Mouse (Mus musculus) heart, embryonic 14.5 days (tissue): ENCODE data around the gene Tex21. TPM values are rescaled to one million over a fixed set of nuclear protein-coding genes. Genes with fewer than 3 reads are reported as not detected.
"Not testable (repeated sequence)": the region's sequence is repeated elsewhere in the genome, so short reads cannot be mapped to it uniquely, and the experiment has no call there.

Experiments
- ATAC-seq: fragments of 200-750 bp; cut with Nextera tagmentation; 2 replicates; pipeline ENCODE4 v1.8.0; 2017; ENCODE audit warnings: low read depth, moderate TSS enrichment; ENCODE audit not compliant: insufficient number of reproducible peaks, insufficient read depth, low FRiP score
- H3K27ac ChIP-seq, 2 experiments: fragments of 200-500 bp in 1 of 2; fragments of 300-500 bp in 1 of 2; sonication (generic) in 1 of 2; replicated peaks in 1 of 2; 2 replicates each; pipeline ENCODE4 v1.5.1; 2012 to 2014; ENCODE audit warnings: low read depth in 2 of 2, low read length in 2 of 2, control low read depth in 1 of 2, mild to moderate bottlenecking in 1 of 2, mixed read lengths in 1 of 2; ENCODE audit not compliant: control insufficient read depth in 1 of 2, insufficient read depth in 1 of 2
- H3K27me3 ChIP-seq: fragments of 300-500 bp; sonication (generic); 2 replicates; pipeline ENCODE4 v1.6.1; 2014; ENCODE audit warnings: mild to moderate bottlenecking, low read length, control low read depth; ENCODE audit not compliant: control insufficient read depth, insufficient read depth
- H3K36me3 ChIP-seq: fragments of 300-500 bp; sonication (generic); 2 replicates; pipeline ENCODE4 v1.6.1; 2014; ENCODE audit warnings: mild to moderate bottlenecking, control low read depth, low read length, mixed read lengths; ENCODE audit not compliant: control insufficient read depth, insufficient read depth
- H3K4me1 ChIP-seq, 2 experiments: fragments of 200-500 bp in 1 of 2; fragments of 300-500 bp in 1 of 2; sonication (generic) in 1 of 2; 2 replicates each; pipeline ENCODE4 v1.6.1; 2012 to 2014; ENCODE audit warnings: low read length in 2 of 2, control low read depth in 1 of 2, mixed read lengths in 1 of 2; ENCODE audit not compliant: control insufficient read depth in 2 of 2, insufficient read depth in 2 of 2
- H3K4me2 ChIP-seq: fragments of 300-500 bp; sonication (generic); 2 replicates; pipeline ENCODE4 v1.6.1; 2014; ENCODE audit warnings: mild to moderate bottlenecking, low read length
- H3K4me3 ChIP-seq, 2 experiments: fragments of 200-500 bp in 1 of 2; fragments of 300-500 bp in 1 of 2; sonication (generic) in 1 of 2; 2 replicates each; pipeline ENCODE4 v1.5.1; 2012 to 2014; ENCODE audit warnings: low read length in 2 of 2, mild to moderate bottlenecking in 2 of 2, control low read depth in 1 of 2, low read depth in 1 of 2, moderate library complexity in 1 of 2; ENCODE audit not compliant: control insufficient read depth in 1 of 2, insufficient read depth in 1 of 2
- H3K9ac ChIP-seq: fragments of 300-500 bp; sonication (generic); 2 replicates; pipeline ENCODE4 v1.6.1; 2014; ENCODE audit warnings: mild to moderate bottlenecking, low read length
- H3K9me3 ChIP-seq: fragments of 300-500 bp; sonication (generic); 2 replicates; pipeline ENCODE4 v1.6.1; 2016; ENCODE audit warnings: low read length, control low read depth; ENCODE audit not compliant: control insufficient read depth
- WGBS: fragments of 180-500 bp; shearing (Covaris S2); extraction: QIAGEN DNeasy Blood & Tissue Kit; methylation state at CpG from one replicate; pipeline ENCODE4 v1.1.7; 2014; 5-methylcytosine and 5-hydroxymethylcytosine counted together
- polyA plus RNA-seq: library from polyadenylated mRNA; unstranded; fragments of >200 nt; fragmentation: Nextera tagmentation; extraction: Ambion mirVana; gene quantifications from 2 replicates; pipeline ENCODE4 v1.2.1, GENCODE M21; 2014

Tex21 gene
- polyA plus RNA-seq, 1 experiment from 2014 or later = 0.22 TPM

- Histone ChIP-seq H3K4me3 (no peak overlapping the region), H3K36me3 (no peaks in the 10 kb centered on the region), H3K4me2 (no peak overlapping the region), H3K27ac (no peak overlapping the region), H3K9ac (no peak overlapping the region), H3K27me3 (no peaks in the 10 kb centered on the region), H3K4me1 (no peaks in the 10 kb centered on the region), H3K9me3 (no peaks in the 10 kb centered on the region)
- no peak for ATAC-seq
- 34% methylated on average over 5 of the region's 5 CpGs for whole genome bisulfite sequencing
These were observed 80.9 kb downstream of the Tex21 start for GRCm38 (mm10) chr12:76165641-76166040.

DNA sequence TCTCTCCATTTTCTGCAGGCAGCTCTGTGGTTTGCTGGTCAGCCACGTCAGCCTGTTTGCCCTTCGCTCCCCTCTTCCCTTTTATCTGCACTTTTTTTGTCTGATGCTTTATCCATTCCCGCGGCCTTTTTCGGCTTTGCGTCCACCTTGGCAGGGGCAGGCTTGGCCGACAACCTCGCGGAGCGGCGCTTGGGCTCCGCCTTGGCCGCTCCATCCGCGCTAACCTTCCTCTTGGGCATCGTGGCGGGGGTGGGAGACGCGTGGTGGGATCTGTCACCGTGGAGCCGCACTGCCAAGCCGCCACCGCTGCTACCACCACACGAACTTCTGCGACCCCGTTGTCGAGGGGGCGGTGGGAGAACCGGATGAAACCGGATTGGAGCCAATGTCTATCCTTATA, 94.2 kb downstream of the Tex21 start:
- 8% methylated on average over 30 of the region's 30 CpGs for WGBS

More for the DNA sequence above, 94.2 kb downstream of the Tex21 start:
- Histone ChIP-seq H3K4me2 (peak overlapping the region; percentile 65), H3K9ac (peak overlapping the region; percentile 50), H3K4me3 (peak overlapping the region; percentile 37 to 45)
- H3K27me3 ChIP-seq, H3K36me3 ChIP-seq, H3K4me1 ChIP-seq, H3K27ac ChIP-seq, H3K9me3 ChIP-seq, ATAC-seq: not testable (repeated sequence)

Other genes with a start within 250 kb of the Tex21 start
- 0.32 and 0.42 TPM in 2 replicates for gene Esr2, start 69.5 kb downstream of the Tex21 start, polyA plus RNA-seq
- 37.2 and 37.3 TPM in 2 replicates for gene Mthfd1, start 8.6 kb upstream of the Tex21 start, polyA plus RNA-seq
- gene Akap5, start 78.1 kb upstream of the Tex21 start, polyA plus RNA-seq = 4.2 and 5.3 TPM in 2 replicates
- gene Zbtb25, start 122.9 kb upstream of the Tex21 start, polyA plus RNA-seq = 12.1 and 14.4 TPM in 2 replicates
- 8.0 and 8.8 TPM in 2 replicates for gene Zbtb1, start 123.5 kb upstream of the Tex21 start, polyA plus RNA-seq
- gene Hspa2, start 157.4 kb upstream of the Tex21 start, polyA plus RNA-seq = 14.8 and 15.6 TPM in 2 replicates
- 2.4 and 3.9 TPM in 2 replicates for gene Ppp1r36, start 170.8 kb upstream of the Tex21 start, polyA plus RNA-seq